Mouse (Mus musculus) liver, embryonic 13.5 days (tissue): ENCODE measurements around the gene Csk. TPM values are rescaled to one million over a fixed set of nuclear protein-coding genes. Genes with fewer than 3 reads are reported as not detected.

Source experiments
- ATAC-seq: fragments of 200-750 bp; cut with Nextera tagmentation; 2 replicates; pipeline ENCODE4 v1.8.0; 2017; ENCODE audit warnings: low read depth, mild to moderate bottlenecking, moderate number of reproducible peaks, moderate library complexity
- DNase-seq: peaks from one replicate; pipeline ENCODE4 v3.0.0; 2022
- H3K27ac ChIP-seq: fragments of 300-500 bp; sonication (generic); 2 replicates; pipeline ENCODE4 v1.5.1; 2015; ENCODE audit warnings: moderate library complexity, mild to moderate bottlenecking, inconsistent platforms
- H3K27me3 ChIP-seq: fragments of 300-500 bp; sonication (generic); 2 replicates; pipeline ENCODE4 v1.6.1; 2015; ENCODE audit warnings: mild to moderate bottlenecking, inconsistent platforms
- H3K36me3 ChIP-seq: fragments of 300-500 bp; sonication (generic); 2 replicates; pipeline ENCODE4 v1.6.1; 2015; ENCODE audit warnings: mild to moderate bottlenecking, inconsistent platforms
- H3K4me1 ChIP-seq: fragments of 300-500 bp; sonication (generic); replicated peaks from 2 replicates; pipeline ENCODE4 v1.6.1; 2015; ENCODE audit warnings: inconsistent platforms
- H3K4me2 ChIP-seq: fragments of 300-500 bp; sonication (generic); 2 replicates; pipeline ENCODE4 v1.6.1; 2015; ENCODE audit warnings: inconsistent platforms, mild to moderate bottlenecking, moderate library complexity
- H3K4me3 ChIP-seq: fragments of 300-500 bp; sonication (generic); replicated peaks from 2 replicates; pipeline ENCODE4 v1.5.1; 2015; ENCODE audit warnings: mild to moderate bottlenecking, inconsistent platforms
- H3K9ac ChIP-seq: fragments of 300-500 bp; sonication (generic); 2 replicates; pipeline ENCODE4 v1.6.1; 2015; ENCODE audit warnings: mild to moderate bottlenecking, inconsistent platforms
- H3K9me3 ChIP-seq: fragments of 300-500 bp; sonication (generic); replicated peaks from 2 replicates; pipeline ENCODE4 v1.6.1; 2016; ENCODE audit warnings: inconsistent platforms
- WGBS: fragments of 180-500 bp; shearing (Covaris S2); methylation state at CpG from one replicate; pipeline ENCODE4 v1.1.7; 2015; ENCODE audit not compliant: insufficient replicate concordance; 5-methylcytosine and 5-hydroxymethylcytosine counted together
- polyA plus RNA-seq: library from polyadenylated mRNA; unstranded; fragments of >200 nt; fragmentation: Nextera tagmentation; extraction: Ambion mirVana; gene quantifications from 2 replicates; pipeline ENCODE4 v1.2.1, GENCODE M21; 2015

Gene Csk
- polyA plus RNA-seq, 1 experiment from 2014 or later = 20.7 TPM

DNA sequence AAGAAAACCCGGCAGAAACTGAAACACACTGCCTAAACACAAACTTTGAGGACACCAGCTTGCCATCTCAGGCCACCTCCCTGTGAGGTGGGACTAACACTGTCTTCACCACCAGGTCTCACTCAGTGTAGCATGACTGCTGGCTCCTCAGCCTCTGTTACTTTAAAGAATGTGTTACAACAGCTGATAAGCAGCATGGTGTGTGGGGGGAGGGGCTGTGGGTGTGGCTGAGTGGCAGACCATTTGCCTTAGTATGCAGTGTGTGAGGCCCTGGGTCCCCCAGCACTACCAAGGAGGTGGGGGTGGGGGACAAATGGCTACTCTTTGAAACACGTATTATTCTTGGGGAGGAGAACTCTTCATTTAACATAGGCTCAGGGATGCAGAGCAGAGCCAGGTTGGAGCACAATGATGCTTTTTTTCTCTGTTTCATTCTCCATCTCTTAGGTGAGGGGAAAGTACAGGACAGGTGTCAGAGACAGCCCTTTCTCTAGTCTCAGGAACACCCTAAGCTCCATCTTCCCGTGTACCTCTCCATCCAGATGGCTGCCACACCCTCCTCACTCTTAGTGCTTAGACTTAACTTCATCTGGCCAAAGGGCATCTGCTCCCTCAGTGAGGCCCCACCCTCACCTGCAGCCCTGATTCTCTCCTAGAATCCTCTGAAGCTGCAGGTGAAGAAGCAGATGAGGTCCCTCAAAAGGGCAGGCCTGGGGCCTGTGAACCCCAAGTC, 52.6 kb downstream of the Csk start:
- no peak overlapping the region for H3K27ac ChIP-seq
- 7% methylated on average over 3 of the region's 3 CpGs for WGBS
- peak; percentile 52 for ATAC-seq

DNA sequence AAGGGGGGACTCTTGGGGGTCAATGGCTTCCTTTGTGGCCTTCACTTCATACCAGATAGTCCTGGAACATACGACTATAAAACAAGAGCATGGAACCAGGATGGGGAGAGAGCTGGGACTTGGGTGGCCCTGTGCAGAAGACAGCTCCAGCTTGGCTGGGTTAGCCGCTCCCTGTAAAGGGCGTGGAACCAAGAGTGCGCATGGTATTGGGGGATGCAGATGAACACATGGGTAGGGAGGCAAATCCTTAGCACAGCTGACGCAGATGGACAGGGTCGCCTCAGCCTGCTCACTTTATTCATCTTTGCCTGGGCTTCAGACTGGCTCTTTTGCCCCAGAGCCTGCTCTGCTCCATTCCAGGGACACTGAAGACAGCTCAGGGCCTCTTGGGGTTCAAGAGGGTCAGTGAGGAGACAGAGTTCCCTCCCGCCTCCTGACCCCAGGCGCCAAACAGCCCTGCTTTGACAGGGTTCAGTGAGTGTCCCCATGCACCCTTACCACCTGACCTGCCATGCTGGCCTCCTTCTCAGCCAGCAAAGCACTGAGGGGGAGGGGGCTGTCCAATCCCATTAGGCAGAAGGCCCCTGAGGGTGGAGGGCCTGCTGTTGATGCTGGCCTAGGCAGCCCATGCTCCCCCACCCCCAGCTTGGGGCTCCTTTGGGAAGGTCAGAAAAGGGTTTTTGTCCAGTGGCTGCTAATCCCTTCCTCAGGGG, 54.4 kb downstream of the Csk start:
- peaks cover 24% of the 10 kb centered on the region for H3K4me1 ChIP-seq
- ATAC-seq (no peak), DNase-seq (no peak)
- no peak overlapping the region for H3K9ac ChIP-seq
- H3K4me3 ChIP-seq = no peak overlapping the region
- 62% methylated on average over 8 of the region's 8 CpGs for WGBS
- peaks cover 8% of the 10 kb centered on the region for H3K36me3 ChIP-seq
- H3K4me2 ChIP-seq = no peak overlapping the region
- H3K27ac ChIP-seq = no peak overlapping the region
- H3K27me3 ChIP-seq = peaks cover 11% of the 10 kb centered on the region
- H3K9me3 ChIP-seq = no peaks in the 10 kb centered on the region

More for the DNA sequence above, 52.6 kb downstream of the Csk start:
- no peak overlapping the region for H3K4me2 ChIP-seq
- H3K4me1 ChIP-seq = peaks cover 22% of the 10 kb centered on the region
- no peaks in the 10 kb centered on the region for H3K9me3 ChIP-seq
- peaks cover 29% of the 10 kb centered on the region for H3K27me3 ChIP-seq
- no peak overlapping the region for H3K4me3 ChIP-seq
- H3K9ac ChIP-seq = no peak overlapping the region
- no peaks in the 10 kb centered on the region for H3K36me3 ChIP-seq
- peak; percentile 54 for DNase-seq

GRCm38 (mm10) chr9:57597929-57598382, 55.5 kb downstream of the Csk start:
- no peak overlapping the region for H3K9ac ChIP-seq
- H3K4me3 ChIP-seq = no peak overlapping the region
- ATAC-seq = no peak
- WGBS = 42% methylated on average over 4 of the region's 4 CpGs
- DNase-seq = no peak
- no peaks in the 10 kb centered on the region for H3K9me3 ChIP-seq
- no peak overlapping the region for H3K27ac ChIP-seq
- H3K4me2 ChIP-seq = no peak overlapping the region
- H3K36me3 ChIP-seq = peaks cover 16% of the 10 kb centered on the region
- peaks cover 31% of the 10 kb centered on the region for H3K4me1 ChIP-seq
- peaks cover 5% of the 10 kb centered on the region for H3K27me3 ChIP-seq

- Histone ChIP-seq H3K36me3 (peaks cover 20% of the 10 kb centered on the region), H3K9me3 (no peaks in the 10 kb centered on the region), H3K4me2 (no peak overlapping the region), H3K9ac (no peak overlapping the region), H3K27ac (no peak overlapping the region), H3K27me3 (peaks cover 3% of the 10 kb centered on the region), H3K4me1 (peaks cover 31% of the 10 kb centered on the region), H3K4me3 (no peak overlapping the region)
- ATAC-seq (no peak), DNase-seq (no peak)
- WGBS = 77% methylated on average over 8 of the region's 8 CpGs
Observed at GRCm38 (mm10) chr9:57597265-57597664, 56.2 kb downstream of the Csk start.

DNA sequence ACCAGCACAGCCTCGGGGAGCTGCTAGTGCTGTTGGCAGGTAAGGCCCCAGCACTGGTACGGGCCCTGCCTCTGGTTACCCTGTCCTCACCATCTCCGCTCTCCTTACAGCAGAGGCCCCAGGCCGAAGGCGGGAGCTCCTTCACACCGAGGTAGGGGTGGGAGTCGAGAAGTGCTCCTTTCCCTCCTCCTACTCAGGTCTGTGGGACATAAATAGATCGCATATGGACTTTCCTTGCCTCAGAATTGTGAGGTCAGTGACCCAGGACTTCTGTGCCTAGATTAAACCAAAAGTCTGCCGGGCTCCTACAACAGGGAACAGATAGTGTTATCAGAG, 59.3 kb downstream of the Csk start:
- Histone ChIP-seq H3K27ac (no peak overlapping the region), H3K4me3 (no peak overlapping the region), H3K9ac (no peak overlapping the region), H3K4me1 (peaks cover 27% of the 10 kb centered on the region), H3K9me3 (no peaks in the 10 kb centered on the region), H3K36me3 (peaks cover 23% of the 10 kb centered on the region), H3K4me2 (no peak overlapping the region), H3K27me3 (no peaks in the 10 kb centered on the region)
- WGBS = 70% methylated on average over 9 of the region's 9 CpGs
- DNase-seq (no peak), ATAC-seq (no peak)

DNA sequence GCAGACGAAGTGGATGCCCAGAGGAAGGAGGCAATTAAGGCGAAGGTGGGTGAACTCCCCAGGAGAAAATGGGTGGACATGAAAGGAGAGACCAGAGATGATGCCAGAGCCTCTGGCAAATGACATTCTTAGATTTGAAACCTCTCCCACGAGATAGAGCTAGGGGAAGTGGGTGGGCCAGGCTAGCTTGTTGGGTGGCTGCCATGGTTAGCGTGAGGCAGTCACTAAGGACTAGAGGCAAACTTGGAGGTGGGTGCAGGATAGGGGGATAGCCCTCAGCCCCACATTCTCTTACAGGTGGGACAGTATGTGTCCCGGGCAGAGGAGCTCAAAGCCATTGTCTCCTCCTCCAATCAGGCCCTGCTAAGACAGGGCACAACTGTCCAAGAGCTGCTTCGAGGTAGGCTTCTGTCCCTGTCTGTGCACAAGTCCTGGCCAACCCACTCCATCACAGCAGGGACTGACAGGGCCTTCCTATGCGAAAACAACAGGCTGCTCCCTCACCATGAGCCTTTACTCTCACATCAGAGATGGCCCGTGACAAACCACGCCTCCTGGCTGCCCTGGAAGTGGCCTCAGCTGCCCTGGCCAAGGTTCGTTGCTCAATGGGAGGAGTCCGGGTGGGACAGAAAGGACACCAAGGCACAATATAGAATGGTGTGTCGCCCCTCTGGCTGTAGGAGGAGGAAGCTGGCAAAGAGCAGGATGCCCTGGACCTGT, 59.8 kb downstream of the Csk start:
- H3K4me3 ChIP-seq = no peak overlapping the region
- no peak for ATAC-seq
- H3K9ac ChIP-seq = no peak overlapping the region
- 67% methylated on average over 12 of the region's 12 CpGs for WGBS
- no peak for DNase-seq
- no peak overlapping the region for H3K4me2 ChIP-seq
- H3K9me3 ChIP-seq = no peaks in the 10 kb centered on the region
- H3K4me1 ChIP-seq = peaks cover 32% of the 10 kb centered on the region
- H3K27ac ChIP-seq = no peak overlapping the region
- peaks cover 23% of the 10 kb centered on the region for H3K36me3 ChIP-seq
- H3K27me3 ChIP-seq = no peaks in the 10 kb centered on the region

- ATAC-seq = no peak
- Histone ChIP-seq H3K9me3 (no peaks in the 10 kb centered on the region), H3K36me3 (peaks cover 38% of the 10 kb centered on the region), H3K9ac (no peak overlapping the region), H3K27me3 (no peaks in the 10 kb centered on the region), H3K4me3 (no peak overlapping the region), H3K4me1 (peaks cover 34% of the 10 kb centered on the region), H3K27ac (no peak overlapping the region), H3K4me2 (no peak overlapping the region)
- WGBS = 50% methylated on average over 5 of the region's 5 CpGs
- DNase-seq = no peak
Observed at GRCm38 (mm10) chr9:57590726-57591125, 62.7 kb downstream of the Csk start.

GRCm38 (mm10) chr9:57589224-57590126, 64.0 kb downstream of the Csk start, which contains the start of gene Ulk3:
Gene Ulk3, plus strand, starts transcription at chr9:57589452.
- Histone ChIP-seq H3K9ac (peak within 1 kb of the TSS; percentile 73), H3K4me2 (peak within 1 kb of the TSS; percentile 94), H3K27me3 (no peaks in the 10 kb centered on the region), H3K27ac (peak within 1 kb of the TSS; percentile 72), H3K4me1 (peaks cover 34% of the 10 kb centered on the region), H3K9me3 (no peaks in the 10 kb centered on the region), H3K36me3 (peaks cover 36% of the 10 kb centered on the region), H3K4me3 (peak within 1 kb of the TSS; percentile 67)
- ATAC-seq (peak; percentile 85), DNase-seq (peak; percentile 75)
- WGBS = under 1% methylated on average over 58 of the region's 58 CpGs

- 70% methylated on average over 3 of the region's 3 CpGs for WGBS
- H3K27me3 ChIP-seq = no peaks in the 10 kb centered on the region
- DNase-seq = no peak
- no peak overlapping the region for H3K4me2 ChIP-seq
- H3K4me1 ChIP-seq = peaks cover 18% of the 10 kb centered on the region
- no peak overlapping the region for H3K27ac ChIP-seq
- no peak overlapping the region for H3K4me3 ChIP-seq
- no peak overlapping the region for H3K9ac ChIP-seq
- no peak for ATAC-seq
- H3K9me3 ChIP-seq = no peaks in the 10 kb centered on the region
- H3K36me3 ChIP-seq = peaks cover 64% of the 10 kb centered on the region
Observed at GRCm38 (mm10) chr9:57584991-57585390, 68.4 kb downstream of the Csk start.

DNA sequence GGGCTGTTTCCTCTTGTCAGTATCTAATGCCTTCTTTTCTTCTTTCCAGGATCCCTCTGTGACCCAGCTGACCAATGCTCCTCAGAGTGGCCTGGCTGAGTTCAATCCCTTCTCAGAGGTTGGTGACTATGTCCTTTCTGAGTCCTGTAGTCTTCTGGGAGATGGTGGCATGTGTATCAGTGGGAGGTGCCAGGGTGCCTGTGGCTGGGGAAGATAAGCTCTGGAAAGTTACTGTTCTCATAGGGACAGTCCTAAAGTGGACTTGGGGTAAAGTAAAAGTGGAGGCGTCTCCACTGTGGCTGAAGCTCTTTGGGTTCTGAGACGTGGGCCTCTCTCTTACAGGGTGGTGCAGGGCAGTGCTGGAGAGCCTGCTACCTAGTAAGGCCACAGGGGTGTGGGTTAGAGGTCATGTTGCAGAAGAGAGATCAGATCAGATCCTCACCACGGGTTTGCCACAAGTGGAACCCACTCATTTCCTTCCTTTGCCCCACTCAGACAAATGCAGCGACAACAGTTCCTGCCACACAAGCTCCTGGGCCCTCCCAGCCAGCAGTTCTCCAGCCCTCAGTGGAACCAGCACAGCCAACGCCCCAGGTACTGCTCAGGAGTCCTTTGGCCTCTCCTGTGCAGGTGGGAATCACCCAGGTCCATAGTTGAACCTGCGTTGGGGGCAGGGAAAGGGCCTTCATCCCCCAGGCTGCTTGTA, 76.1 kb downstream of the Csk start:
- H3K9me3 ChIP-seq = no peaks in the 10 kb centered on the region
- peak overlapping the region; percentile 79 for H3K27ac ChIP-seq
- peaks cover 43% of the 10 kb centered on the region for H3K36me3 ChIP-seq
- no peaks in the 10 kb centered on the region for H3K27me3 ChIP-seq
- H3K9ac ChIP-seq = peak overlapping the region; percentile 60
- WGBS = 17% methylated on average over 6 of the region's 6 CpGs
- H3K4me2 ChIP-seq = peak overlapping the region; percentile 42
- ATAC-seq (peak; percentile 90), DNase-seq (peak; percentile 54)
- H3K4me1 ChIP-seq = peaks cover 28% of the 10 kb centered on the region
- no peak overlapping the region for H3K4me3 ChIP-seq
